Mouse (Mus musculus) liver, embryonic 14.5 days (tissue): Measurements from ENCODE around the gene Map4k1.

Source experiments
- CTCF ChIP-seq: IDR thresholded peaks from 2 replicates; pipeline ENCODE4 v1.5.1; 2016; ENCODE audit warnings: antibody characterized with exemption, low read depth, control low read depth
- EP300 ChIP-seq: IDR thresholded peaks from 2 replicates; pipeline ENCODE4 v1.6.1; 2016; ENCODE audit warnings: antibody characterized with exemption, low read depth

- TF ChIP-seq CTCF (no peak), EP300 (no peak)
Measured at GRCm38 (mm10) chr7:28943451-28944180, 38.2 kb upstream of the Map4k1 start.
